Mouse (Mus musculus): ENCODE data around the gene Hspe1.
"Not testable (repeated sequence)": the region's sequence is repeated elsewhere in the genome, so short reads cannot be mapped to it uniquely, and the experiment has no call there.

Gene Hspe1

DNA sequence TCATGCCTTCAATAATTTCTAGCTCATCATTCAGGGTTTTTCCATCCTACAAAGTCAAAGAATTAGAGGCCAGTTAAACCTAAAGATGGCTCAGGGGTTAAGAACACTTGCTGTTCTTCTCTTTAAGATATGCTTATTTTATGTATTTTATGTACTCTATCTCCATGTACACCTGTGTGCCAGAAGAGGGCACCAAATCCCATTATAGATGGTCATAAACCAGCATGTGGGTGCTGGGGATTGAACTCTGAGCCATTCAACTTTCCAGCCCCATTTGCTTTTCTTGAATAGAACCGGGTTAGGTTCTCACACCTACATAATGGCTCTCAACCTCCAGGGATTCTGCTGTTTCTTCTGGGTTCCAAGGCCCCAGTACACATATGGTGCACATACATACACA is 5.8 kb upstream of the Hspe1 start:
- in situ Hi-C loops (cut with MboI, MseI) = loop anchor here (10.0 kb wide), 1 partner anchor 57 kb away; the partner anchor contains the start of gene Sf3b1

DNA sequence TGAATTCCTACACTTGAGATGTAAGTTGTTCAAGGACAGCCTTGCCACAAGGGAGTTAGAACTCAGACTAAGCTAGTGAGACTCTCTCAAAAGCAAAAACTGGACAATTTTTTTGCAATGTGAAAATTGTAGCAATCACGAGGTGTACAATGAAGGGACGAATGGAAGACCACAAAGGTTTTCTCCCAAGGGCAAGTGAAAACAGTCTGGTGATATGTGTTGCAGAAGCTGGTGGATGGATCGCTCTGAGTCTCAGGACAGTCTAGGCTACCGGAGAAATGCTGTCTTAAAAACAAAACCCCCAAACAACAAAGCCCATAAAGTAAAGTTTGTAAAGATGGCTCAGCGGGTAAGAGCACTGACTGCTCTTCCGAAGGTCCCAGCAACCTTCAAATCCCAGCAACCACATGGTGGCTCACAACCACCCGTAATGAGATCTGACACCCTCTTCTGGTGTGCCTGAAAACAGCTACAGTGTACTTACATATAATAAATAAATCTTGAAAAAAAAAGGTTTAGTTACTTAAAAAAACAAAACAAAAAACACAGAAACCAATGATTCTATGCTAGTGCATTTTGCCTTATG is 2.1 kb upstream of the Hspe1 start:
- in situ Hi-C loops (cut with MboI, MseI) = loop anchor here (5.0 to 10.0 kb wide), 2 partner anchors 41 to 61 kb away; partner anchors contain the start of gene Sf3b1

DNA sequence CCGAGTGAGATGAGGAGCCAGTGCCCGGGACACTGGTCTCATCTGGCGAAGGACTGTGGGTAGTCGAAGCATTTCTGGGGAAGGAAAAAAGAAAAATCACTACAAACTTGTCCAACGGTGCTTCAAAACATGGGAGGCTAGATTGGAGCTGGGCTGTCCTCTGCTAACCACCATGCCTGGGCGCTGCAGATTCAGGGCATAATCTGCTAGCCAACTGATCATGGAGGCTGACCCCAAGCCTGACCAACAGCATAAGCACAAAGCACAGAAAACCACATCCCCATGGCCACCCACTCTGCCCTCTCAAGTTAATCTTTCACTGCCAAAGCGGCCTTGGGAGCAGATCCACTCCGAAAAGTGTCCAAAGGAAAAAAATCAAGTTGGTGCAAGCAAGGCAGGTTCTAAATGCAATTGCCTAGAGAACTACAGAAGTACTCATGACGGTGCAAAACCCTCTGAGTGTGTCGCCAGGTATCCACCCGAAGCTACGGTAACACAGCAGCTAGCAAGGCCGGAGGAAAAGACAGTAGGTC is 998 bp upstream of the Hspe1 start:
- in situ Hi-C loops (cut with MboI, MseI) = loop anchor here (5.0 to 10.0 kb wide), 2 partner anchors 40 to 62 kb away; partner anchors contain the start of gene Sf3b1

DNA sequence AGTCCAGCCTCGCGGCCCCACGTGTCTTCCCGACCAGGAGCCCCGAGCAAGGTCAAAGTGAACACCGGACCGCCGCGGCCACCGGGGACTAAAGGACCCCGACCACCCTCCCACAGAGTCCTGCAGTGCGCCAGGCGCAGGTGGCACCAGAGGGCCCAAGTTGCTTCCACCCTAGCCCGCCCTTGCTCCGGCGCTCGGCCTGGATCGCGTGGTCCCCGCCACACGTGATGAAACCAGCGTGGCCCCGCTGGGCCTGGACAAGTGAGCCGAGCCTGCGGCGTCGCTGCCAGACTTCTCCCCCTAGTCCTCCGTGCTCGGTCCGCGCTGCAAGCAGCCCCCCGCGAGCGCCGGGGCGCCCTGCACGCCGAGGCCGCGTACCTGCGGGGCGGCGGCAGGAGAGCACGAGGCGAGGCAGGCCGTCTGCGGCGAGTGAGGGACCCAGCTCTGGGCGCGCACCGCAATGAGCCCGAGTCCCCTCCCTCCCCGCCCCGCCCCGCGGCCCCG is 479 bp upstream of the Hspe1 start:
- in situ Hi-C loops (cut with MboI, MseI) = loop anchor here (5.0 to 10.0 kb wide), 2 partner anchors 40 to 63 kb away; partner anchors contain the start of gene Sf3b1

DNA sequence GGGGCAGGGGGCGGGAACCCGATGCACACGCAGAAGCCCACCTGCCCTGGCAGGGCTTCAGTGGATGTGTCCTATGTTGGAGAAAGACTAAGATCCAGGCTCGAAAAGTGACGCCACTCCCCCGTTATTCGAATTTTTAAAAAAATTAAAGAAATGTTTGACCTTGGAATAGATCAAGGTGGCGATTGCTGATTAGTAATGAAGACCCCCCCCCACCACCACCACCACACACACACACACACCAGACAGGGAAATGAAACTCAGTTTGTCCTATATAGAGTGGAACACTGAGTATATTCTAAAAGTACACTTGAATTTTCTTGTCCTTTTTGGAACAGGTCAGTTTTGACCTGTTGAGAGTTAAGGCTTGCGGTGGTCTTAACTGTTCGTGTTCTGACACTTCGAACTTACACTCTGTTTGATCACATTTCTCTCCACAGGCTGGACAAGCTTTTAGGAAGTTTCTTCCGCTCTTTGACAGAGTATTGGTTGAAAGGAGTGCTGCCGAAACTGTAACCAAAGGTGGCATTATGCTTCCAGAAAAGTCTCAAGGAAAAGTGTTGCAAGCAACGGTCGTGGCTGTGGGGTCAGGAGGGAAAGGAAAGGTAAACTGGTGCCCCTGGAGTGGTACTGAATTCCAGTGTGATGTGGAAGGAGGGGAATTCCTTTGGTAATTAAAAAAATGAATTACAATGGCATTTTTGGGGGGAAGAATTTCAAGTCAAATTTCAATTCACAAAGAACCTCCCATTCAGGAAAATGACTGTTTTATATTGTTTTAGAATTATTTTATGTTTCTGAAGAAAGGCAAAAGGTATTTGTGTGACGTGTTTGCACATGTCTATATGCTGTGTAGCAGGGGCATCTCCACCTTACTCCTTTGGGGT is 922 bp downstream of the Hspe1 start:
- in situ Hi-C loops (cut with MboI, MseI) = loop anchor here (5.0 to 10.0 kb wide), 2 partner anchors 38 to 64 kb away; partner anchors contain the start of gene Sf3b1

DNA sequence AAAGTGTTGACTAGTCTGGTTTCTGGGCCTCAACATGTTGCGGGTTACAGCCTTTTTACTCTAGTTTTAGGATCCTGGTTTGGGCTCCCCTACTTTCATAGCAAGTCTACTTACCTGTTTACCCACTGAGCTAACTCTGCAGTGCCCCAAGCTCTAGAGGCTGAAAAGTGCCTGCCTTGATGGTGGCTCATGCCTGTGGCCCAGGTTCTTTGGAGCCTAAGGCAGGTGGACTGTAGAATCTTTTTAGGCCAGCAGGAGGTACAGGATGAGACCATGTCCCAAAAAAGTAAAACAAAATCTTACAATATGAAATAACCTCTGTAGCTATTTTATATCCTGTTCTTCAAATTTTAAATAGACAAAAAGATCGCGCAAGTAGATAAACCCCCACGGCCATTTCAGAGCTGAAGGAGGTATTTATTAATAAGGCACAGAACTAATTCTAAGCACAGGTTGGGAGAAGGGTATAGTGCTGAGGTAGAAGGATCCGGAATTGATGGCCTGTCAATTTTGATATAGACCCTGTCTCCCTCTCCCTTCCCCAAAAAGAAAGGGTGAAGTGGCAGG is 1.6 kb downstream of the Hspe1 start:
- in situ Hi-C loops (cut with MboI, MseI) = loop anchor here (5.0 to 10.0 kb wide), 2 partner anchors 38 to 65 kb away; partner anchors contain the start of gene Sf3b1

DNA sequence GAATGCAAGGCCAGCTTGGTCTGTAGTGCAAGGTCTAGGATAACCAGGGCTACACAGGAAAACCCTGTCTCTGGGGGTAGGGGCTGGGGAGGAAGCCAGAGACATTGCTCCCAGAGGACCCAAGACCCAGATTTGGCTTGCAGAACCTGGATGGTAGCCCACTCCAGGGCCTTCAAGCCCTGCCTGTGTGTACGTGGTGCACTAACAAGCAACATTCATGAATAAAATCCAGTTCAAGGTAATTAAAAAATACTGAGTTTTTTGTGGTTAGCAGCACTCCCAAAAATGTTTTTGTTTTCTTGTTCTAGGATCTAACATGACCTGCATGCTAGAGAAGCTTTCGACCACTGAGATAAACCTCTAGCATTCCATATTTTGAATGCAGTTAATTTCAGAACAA is 4.1 kb downstream of the Hspe1 start:
- in situ Hi-C loops (cut with MboI, MseI) = no loop called here

DNA sequence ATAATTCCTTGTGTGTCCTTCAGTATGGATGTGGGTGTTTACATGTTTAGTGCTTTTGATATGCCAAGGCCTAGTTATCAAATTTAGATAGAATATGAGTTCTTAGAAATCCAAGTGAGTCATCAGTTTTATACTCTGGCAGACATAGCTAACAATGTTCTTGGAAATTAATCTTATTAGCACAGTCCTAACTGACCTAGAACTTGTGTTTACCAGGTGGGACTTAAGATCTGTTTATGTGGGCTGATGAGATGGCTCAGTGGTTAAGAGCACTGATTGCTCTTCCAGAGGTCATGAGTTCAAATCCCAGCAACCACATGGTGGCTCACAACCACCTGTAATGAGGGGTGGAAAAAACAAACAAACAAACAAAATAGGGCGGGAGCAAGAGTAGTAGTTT is 4.5 kb downstream of the Hspe1 start:
- in situ Hi-C loops (cut with MboI, MseI) = no loop called here

DNA sequence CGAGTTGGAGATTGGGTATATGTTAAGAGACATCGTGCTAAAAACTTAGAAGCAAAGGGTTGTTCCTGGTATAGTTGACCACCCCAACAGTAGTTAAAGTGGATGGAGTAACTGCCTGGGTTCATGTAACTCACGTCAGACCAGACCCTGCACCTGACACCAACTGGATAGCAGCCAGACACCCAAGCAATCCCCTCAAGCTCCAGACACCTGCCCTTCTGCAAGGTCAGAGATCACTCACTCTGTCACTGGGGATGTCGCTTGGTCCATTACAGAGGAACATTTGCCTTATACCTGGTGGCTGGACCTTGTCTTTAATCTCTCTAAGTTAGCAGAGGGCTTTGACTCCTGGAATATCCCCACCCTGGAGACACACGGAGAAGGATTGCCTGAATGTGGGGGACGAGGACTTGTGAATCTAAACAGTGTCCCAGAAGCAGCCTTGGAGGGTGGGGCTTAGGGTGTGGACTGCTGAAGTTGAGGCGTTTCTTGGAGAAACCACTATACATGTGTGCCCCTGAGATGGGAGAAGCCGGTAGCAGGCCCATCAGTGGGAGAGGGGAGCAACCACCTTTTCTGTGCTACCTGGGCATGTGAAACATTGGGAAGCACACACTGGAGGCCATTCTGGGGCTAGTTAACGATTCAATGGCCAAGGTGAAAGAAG is 19.1 kb downstream of the Hspe1 start:
- in situ Hi-C loops (cut with MboI, MseI) = no loop called here

DNA sequence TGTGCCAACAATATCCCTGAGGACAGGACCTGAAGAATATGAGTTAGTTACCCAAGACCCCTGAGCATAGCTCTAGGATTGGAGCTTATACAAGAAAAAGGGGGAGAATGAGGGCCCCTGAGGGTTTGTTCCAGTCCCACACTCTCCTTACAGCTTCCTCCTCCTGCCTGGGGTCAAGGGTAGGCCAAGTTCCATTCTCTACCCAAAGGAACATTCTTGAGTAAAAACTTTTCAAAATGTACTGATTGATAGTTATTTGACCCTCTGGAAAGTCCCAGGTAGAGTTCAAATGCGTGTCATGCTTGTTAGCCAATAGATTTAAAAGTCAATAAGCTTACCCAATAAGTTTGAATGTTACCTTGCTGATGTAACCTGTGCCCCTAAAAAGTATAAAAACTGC is 19.7 kb downstream of the Hspe1 start:
- in situ Hi-C loops (cut with MboI, MseI) = no loop called here

DNA sequence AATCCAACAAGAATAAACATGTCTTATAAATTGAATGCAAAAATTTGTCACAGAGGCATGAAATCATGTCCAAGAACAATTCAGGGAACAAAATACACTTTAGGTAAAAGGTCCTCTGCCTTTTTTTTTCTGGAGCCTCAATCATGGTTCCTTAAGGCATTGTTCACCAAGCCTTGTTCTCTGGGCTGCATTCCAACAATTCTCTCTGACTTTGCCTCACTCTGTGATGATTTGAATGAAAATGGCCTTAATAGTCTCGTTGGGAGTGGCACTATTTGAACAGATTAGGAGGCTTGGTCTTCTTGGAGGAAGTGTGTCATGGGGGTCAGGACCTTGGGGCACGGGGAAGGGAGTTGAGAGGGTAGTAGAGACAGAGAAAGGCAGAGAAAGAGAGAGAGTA is 20.5 kb downstream of the Hspe1 start:
- in situ Hi-C loops (cut with MboI, MseI) = no loop called here

DNA sequence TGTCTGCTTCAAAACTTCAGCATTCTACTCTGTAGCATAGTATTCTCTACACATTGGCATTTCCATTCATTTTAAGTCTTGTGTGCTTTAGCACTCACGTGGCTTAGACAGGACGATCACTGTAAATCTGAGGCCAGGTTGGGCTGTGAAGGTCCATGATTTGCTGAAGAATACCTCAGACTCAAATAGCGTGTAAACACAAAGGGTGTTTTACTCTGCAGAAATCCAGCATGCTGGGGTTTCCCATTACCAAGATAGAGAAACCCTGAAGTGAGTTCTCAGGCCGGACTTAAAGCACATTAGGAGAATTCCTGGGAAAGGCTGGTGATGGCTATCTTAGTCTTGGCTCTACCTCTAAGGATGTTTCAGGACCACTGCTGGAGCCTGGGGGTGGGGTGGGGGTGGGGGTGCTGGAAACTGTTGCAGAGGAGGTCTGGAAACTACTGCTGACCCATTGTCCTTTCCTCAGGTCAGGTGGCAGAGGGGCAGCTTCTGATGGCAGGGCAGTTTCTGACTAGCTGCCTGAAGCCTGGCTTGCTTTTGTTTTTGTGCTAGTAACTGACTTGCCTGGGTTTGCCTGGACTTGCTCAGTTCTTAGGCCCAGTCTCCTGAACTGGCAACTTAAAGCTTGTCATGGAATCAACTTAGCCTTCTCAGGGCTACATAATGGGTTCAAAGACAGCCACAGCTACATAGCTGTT is 21.3 kb downstream of the Hspe1 start:
- in situ Hi-C loops (cut with MboI, MseI) = no loop called here

DNA sequence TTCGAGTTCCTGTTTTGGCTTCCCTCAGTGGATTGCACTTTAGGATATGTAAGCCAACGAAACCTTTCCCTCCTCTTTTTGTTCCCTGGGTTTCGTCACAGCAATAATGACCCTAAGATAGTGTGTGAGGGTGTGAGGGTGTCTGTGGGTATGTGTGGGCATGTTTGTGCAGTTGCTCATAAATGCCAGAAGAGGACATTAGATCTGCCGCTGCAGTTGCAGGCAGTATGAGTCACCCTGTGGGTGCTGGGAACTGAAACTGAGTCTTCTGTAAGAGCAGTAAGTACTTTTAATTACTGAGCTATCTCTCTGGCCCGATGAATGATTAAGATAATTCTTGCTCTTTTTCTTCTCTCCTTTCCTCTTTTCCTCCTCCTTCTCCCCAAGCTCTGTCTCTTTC is 35.1 kb downstream of the Hspe1 start:
- in situ Hi-C loops (cut with MboI, MseI) = no loop called here

DNA sequence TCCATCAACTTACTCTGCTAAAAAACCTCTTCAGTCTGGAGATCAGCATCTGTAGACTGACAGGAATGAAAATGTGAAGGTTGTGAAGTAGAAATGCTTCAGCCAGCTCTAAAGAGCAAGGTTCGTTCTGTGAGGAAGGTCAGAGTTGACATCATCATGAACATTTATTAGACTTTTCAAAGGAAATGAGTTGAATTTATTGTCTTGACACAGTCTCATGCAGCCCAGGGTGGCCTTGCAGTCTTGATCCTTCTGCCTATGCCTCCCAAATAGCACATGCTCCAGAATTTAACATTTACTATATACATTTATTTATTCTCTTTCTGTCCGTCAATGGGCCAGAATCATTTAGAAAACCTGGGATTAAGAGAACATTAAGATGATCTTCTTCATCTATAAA is 35.6 kb downstream of the Hspe1 start:
- in situ Hi-C loops (cut with MboI, MseI) = no loop called here

DNA sequence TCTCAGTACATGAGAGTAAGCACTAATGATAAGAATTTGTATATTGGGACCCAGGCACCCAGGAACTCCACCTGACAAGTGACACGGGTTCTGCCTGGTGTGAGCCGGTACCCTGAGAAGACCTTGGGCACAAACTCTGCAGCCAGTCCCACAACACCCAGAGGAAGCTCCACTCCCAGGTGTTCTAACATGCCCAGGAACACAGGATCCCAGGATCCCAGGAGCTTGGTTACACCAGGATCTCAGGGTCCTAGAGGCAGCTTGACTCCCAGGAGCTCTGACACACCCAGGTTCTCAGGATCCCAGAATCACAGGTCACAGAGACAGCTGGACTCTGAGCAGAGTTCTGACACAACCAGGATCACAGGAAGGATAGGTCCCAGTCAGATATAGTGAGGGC is 36.2 kb downstream of the Hspe1 start:
- in situ Hi-C loops (cut with MboI, MseI) = not testable (repeated sequence)

DNA sequence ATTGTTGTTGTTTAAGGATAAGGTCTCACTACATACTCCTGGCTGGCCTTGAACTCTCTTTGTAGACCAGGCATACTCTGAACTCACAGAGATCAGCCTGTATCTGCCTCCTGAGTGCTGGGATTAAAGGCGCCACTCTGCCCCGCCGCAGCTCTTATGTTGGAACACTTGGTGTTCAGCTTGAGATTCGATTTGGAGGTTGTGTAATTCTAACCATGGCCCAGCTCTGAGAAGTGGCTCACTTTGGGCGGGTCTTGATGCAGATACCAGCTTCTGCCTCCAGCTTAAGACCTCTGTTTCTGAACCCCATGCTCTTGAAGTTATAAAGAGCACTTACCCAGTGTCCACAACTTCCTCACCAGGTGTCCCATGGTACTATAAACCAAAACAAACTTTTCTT is 41.8 kb downstream of the Hspe1 start:
- in situ Hi-C loops (cut with MboI, MseI) = loop anchor here (5.0 kb wide), 1 partner anchor 42 kb away; the partner anchor contains the start of genes Hspd1 and Hspe1

DNA sequence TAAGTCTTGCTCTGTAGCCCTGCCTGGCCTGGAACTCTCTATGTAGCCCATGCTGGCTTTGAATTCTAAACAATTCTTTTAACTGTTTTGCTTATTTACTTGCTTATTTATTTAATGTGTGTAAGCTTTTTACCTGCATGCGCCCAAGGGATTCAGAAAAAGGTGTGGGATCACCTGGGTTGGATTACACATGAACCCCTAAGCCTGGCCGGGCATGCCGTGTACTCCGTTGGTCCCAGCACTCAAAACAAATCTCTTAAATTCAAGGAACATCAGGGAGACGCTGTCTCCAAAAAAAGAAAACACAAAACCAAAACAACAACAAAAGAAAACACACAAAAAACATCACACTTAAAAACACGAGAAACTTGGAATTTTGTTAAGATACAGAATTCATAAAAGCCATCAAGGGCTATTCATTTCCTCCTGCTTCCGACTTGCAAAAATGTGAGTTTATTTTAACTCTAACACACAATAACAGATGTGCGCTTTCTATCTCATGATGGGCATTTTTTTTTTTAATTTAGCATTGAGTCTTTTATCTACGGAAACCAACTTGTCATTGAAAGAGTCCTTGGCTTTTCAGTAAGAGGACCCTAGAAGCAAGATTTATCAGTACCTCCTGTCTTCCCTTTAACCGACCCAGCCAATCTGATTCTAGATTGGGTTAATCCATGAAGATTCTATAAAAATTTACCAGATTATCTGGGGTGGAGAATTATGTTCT is 42.4 kb downstream of the Hspe1 start:
- in situ Hi-C loops (cut with MboI, MseI) = no loop called here

DNA sequence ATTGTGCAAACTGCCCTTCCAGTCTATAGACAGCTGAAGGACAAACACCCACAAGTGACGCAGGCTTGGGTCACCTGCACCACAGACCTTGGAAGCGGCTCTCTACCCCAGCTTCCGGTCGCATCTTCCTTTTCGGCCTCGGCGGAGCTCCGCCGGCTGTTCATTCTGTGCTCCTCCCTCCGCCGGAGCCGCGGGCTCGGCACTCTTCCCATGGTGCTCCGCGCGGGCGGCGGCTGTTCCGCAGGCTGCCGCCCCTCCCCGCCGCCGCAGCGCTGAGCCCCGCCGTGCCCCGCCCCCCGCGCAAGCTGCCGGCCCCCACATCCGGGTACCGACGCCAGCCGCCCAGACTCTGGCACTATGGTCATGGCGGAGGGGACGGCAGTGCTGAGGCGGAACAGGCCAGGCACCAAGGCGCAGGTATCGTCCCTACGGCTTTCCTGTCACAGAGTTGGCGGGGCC is 43.0 kb downstream of the Hspe1 start, which contains the start of gene Mob4:
Mob4 (plus strand) TSS at position 289 of the 459 bp plus-strand sequence.
- in situ Hi-C loops (cut with MboI, MseI) = no loop called here

DNA sequence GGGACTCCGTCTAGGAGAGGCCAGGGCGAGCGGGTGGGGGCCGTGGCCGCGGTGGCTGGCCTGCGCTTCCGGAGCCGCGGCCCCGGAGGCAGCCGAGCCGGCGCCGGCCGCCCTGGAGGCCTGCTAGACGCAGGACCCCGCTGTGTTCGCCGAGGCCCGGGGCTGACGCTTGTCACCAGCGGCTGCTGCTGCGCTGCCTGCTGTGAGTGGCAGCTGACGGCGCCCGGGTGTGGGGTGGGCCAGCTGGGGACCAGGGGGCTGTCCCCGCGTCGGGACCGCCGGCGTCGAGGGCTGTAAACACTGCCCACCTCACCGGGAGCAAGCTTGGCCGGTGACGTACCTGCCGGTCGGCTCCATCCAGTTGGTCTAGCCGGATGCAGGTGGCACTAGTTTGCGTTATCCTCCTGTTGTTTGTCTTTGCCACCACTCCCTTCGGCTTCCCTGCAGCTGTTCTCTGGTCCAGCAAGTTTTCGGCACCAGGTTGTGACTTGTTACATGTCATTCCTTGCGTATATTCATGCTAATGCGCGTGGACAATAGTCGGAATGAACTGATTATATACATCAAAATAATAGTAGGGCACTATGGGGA is 43.6 kb downstream of the Hspe1 start:
- in situ Hi-C loops (cut with MboI, MseI) = no loop called here
